Mouse (Mus musculus) MEL (cell line): ENCODE results near the gene Hist1h2af.

Source experiments
- MEF2A ChIP-seq: IDR thresholded peaks from 2 replicates; pipeline ENCODE4 v1.6.1; 2014; ENCODE audit warnings: low read depth, mild to moderate bottlenecking, inconsistent platforms, low read length, improper control_type of control experiment; ENCODE audit not compliant: poor library complexity, insufficient replicate concordance, severe bottlenecking; ENCODE audit errors: extremely low read depth
- POLR2A ChIP-seq, 2 experiments: IDR thresholded peaks; 2 replicates each; pipeline ENCODE4 v1.6.1; 2011 to 2012; ENCODE audit warnings: low read length in 2 of 2, mild to moderate bottlenecking in 2 of 2, control low read depth in 1 of 2, improper control_type of control experiment in 1 of 2, low read depth in 1 of 2, moderate library complexity in 1 of 2; ENCODE audit not compliant: control insufficient read depth in 1 of 2, insufficient read depth in 1 of 2, poor library complexity in 1 of 2

DNA sequence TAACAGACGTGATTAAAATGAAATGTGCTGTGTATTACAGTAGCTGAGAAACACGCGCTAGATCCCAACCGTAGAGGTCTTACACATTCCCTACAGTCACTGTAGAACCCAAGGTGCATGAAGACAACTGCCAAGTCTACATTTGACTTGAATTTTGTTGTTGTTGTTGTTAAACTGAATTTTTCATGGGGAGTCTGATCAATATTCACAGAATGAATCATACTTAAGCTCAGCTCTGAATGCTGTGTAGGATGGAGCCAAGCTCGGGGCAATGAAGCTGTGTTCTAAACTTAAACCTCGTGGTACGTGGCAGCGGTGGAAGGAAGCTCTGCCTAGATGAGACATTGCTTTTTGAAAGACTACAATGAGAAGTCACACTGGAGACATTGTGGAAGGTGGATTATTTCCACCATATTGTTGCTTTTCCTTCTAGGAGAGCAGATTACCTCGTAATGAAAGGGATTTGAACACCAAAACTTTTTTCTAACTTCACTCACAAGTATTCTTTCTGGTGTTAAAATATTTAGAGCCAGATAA is 31.6 kb upstream of the Hist1h2af start:
- TF ChIP-seq MEF2A (no peak), POLR2A (IDR thresholded peaks at IDR 0.05; ENCODE audit: control insufficient read depth in 1 of 2, insufficient read depth in 1 of 2, low read depth in 1 of 2, low read length in 2 of 2, poor library complexity in 1 of 2) (no peak)
